Mouse (Mus musculus) cortical plate, adult 2 months (tissue): ENCODE measurements around the gene Osbpl10.

Experiments
- CTCF ChIP-seq: fragments of 200-500 bp; IDR thresholded peaks from 2 replicates; pipeline ENCODE4 v1.5.1; 2011; ENCODE audit warnings: mild to moderate bottlenecking, control low read depth, low read length; ENCODE audit not compliant: insufficient read depth; ENCODE audit errors: extremely low read depth
- POLR2A ChIP-seq: fragments of 200-500 bp; IDR thresholded peaks from 2 replicates; pipeline ENCODE4 v1.6.1; 2011; ENCODE audit warnings: mild to moderate bottlenecking, low read length, control low read depth; ENCODE audit not compliant: insufficient read depth; ENCODE audit errors: extremely low read depth

DNA sequence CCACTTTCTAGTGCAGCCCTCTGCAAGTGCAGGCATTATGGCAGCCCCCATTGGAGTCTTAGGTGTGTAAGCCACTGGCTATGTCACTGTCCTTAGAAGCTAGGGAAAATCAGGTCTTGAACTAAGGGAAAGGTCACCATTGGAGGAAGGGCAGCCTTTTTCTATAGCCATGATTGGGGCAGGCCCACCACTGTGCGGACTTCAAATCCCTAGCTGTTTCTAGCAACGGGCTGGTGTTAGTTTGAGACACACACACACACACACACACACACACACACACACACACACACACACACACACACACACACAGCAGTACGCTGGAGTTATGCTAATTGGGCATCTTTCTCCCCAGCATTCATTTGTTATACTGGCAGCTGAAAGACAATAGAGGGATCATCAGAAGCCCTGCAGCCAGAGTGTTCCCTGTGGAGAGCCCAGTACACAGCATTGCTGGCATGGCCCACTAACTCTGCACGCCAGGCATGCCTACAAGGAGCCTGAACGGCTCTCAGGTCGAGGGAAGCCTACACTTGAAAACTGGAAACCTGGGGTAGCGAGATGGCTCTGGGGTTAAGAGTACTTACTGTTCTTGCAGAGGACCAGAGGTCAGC, 246.5 kb downstream of the Osbpl10 start:
- TF ChIP-seq POLR2A (no peak), CTCF (no peak)
